Mouse (Mus musculus): ENCODE results near the gene 9530053A07Rik. TPM values are rescaled to one million over a fixed set of nuclear protein-coding genes. Genes with fewer than 3 reads are reported as not detected.

9530053A07Rik gene
- total RNA-seq, 1 experiment from 2014 or later: not detected

DNA sequence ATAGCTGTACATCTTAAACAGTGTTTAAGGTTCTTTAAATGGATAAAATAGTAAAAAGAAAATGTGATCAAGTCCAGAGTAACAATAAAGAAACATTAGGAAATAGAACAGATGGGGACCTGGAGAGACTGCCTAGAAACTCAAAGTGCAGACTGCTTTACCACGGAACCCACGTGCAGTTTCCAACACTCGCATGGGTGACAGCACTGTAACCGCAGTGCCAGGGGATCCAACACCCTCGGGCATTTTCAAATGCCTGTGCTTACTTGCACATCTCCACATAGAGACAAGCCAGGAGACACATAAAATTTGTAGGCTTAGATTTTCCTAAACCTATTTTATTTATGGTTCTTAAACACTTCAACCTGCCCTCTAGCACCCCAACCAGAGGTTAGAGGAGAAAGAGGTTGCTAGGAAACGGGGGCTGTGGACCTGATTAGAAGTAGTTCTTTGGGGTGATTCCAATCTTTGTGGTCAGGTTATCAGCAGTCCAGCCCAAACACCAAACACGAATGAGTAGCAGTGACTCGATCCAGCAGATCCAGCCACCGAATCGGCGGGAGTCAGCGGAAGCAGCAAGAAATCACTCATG, 79.2 kb downstream of the 9530053A07Rik start:
- no peak for ATAC-seq (replicated peaks; ENCODE audit: insufficient number of reproducible peaks, low FRiP score, low TSS enrichment, poor library complexity, severe bottlenecking)

DNA sequence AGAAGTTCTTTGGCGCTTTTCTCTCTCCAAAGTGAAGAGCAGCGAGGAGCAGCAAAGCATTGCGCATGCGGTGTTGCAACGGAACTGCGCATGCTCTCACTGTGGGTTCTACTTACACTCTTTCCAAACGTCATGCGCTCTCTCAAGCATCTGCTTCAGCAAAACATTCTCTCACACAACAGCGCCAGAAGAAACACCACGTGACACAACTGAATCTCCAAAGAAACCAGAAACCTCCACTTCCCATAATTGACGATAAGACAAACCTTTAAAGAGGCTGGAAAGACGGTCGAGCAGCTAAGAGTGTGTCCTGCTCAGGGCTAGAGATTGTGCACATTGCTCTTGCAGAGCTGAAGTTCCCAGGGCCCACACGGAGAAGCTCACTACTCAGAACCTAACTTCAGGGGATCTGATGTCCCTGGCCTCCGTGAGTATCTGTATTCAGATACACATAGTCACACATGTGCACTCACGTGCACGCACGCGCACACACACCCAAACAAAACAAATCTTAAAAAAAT, 79.8 kb downstream of the 9530053A07Rik start:
- ATAC-seq (replicated peaks; ENCODE audit: insufficient number of reproducible peaks, low FRiP score, low TSS enrichment, poor library complexity, severe bottlenecking): peak; percentile 82

DNA sequence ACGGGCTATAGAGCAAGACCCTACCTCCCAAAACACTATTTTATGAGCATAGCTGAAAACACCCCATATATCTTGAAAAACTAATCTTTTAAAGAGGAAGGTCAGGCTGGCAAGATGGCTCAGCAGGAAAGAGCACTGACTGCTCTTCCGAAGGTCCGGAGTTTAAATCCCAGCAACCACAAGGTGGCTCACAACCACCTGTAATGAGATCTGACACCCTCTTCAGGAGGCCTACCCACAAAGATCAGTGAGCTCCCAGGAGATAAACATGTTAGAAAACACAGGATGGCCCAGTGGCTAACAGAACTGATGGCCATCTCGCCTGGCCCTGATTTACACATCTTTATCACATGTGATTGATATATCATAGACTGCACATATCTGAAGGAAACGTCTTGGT, 81.5 kb downstream of the 9530053A07Rik start:
- ATAC-seq (replicated peaks; ENCODE audit: insufficient number of reproducible peaks, low FRiP score, low TSS enrichment, poor library complexity, severe bottlenecking): no peak

GRCm38 (mm10) chr7:28214142-28214541, 84.9 kb downstream of the 9530053A07Rik start:
- peak; percentile 84 for ATAC-seq (replicated peaks; ENCODE audit: insufficient number of reproducible peaks, low FRiP score, low TSS enrichment, poor library complexity, severe bottlenecking)

Other genes starting within 250 kb of the 9530053A07Rik start
- gene Zfp974, start 200.0 kb upstream of the 9530053A07Rik start, total RNA-seq (2017): 4.3 to 14.5 TPM (median 11.3 TPM) in 3 replicates
- 11.1 to 21.1 TPM (median 16.7 TPM) in 3 replicates for gene Zfp780b, start 150.3 kb upstream of the 9530053A07Rik start, total RNA-seq (2017)
- 6.2 to 12.1 TPM (median 11.3 TPM) in 3 replicates for gene Zfp850, start 115.4 kb upstream of the 9530053A07Rik start, total RNA-seq (2017)
- 125 to 153 TPM (median 125 TPM) in 3 replicates for gene Psmc4, start 79.4 kb upstream of the 9530053A07Rik start, total RNA-seq (2017)
- not detected in 3 replicates for gene Fcgbp, start 58.2 kb upstream of the 9530053A07Rik start, total RNA-seq (2017)
- 53.4 to 77.1 TPM (median 61.5 TPM) in 3 replicates for gene Fbl, start 40.2 kb downstream of the 9530053A07Rik start, total RNA-seq (2017)
- gene Dyrk1b, start 50.0 kb downstream of the 9530053A07Rik start, total RNA-seq (2017): 2.9 to 5.9 TPM (median 3.4 TPM) in 3 replicates
- gene Eid2, start 138.4 kb downstream of the 9530053A07Rik start, total RNA-seq (2017): 0.29 to 0.39 TPM in 2 of 3 replicates, not detected in the other
- gene Eid2b, start 148.3 kb downstream of the 9530053A07Rik start, total RNA-seq (2017): 6.0 to 10.2 TPM (median 7.5 TPM) in 3 replicates
- not detected in 3 replicates for gene Selenov, start 161.7 kb downstream of the 9530053A07Rik start, total RNA-seq (2017)
- not detected in 3 replicates for gene Dll3, start 172.8 kb downstream of the 9530053A07Rik start, total RNA-seq (2017)
- 12.4 to 37.0 TPM (median 19.8 TPM) in 3 replicates for gene Timm50, start 182.6 kb downstream of the 9530053A07Rik start, total RNA-seq (2017)
- gene Supt5, start 209.3 kb downstream of the 9530053A07Rik start, total RNA-seq (2017): 118 to 138 TPM (median 122 TPM) in 3 replicates
- 691 to 731 TPM (median 723 TPM) in 3 replicates for gene Rps16, start 221.2 kb downstream of the 9530053A07Rik start, total RNA-seq (2017)
- gene Plekhg2, start 243.1 kb downstream of the 9530053A07Rik start, total RNA-seq (2017): 8.4 to 13.1 TPM (median 12.7 TPM) in 3 replicates